Mouse (Mus musculus) central nervous system, embryonic 18 days (tissue): ENCODE results near the gene Akip1. TPM values are rescaled to one million over a fixed set of nuclear protein-coding genes. Genes with fewer than 3 reads are reported as not detected.

Source experiments
- polyA plus RNA-seq: library from polyadenylated mRNA; depleted of rRNA; stranded (reverse); fragments of >200 nt; gene quantifications from 2 replicates; pipeline ENCODE4 v1.2.3, GENCODE M21; 2012; rRNA removed

Gene Akip1
- polyA plus RNA-seq: 11.4 and 12.3 TPM in 2 replicates

DNA sequence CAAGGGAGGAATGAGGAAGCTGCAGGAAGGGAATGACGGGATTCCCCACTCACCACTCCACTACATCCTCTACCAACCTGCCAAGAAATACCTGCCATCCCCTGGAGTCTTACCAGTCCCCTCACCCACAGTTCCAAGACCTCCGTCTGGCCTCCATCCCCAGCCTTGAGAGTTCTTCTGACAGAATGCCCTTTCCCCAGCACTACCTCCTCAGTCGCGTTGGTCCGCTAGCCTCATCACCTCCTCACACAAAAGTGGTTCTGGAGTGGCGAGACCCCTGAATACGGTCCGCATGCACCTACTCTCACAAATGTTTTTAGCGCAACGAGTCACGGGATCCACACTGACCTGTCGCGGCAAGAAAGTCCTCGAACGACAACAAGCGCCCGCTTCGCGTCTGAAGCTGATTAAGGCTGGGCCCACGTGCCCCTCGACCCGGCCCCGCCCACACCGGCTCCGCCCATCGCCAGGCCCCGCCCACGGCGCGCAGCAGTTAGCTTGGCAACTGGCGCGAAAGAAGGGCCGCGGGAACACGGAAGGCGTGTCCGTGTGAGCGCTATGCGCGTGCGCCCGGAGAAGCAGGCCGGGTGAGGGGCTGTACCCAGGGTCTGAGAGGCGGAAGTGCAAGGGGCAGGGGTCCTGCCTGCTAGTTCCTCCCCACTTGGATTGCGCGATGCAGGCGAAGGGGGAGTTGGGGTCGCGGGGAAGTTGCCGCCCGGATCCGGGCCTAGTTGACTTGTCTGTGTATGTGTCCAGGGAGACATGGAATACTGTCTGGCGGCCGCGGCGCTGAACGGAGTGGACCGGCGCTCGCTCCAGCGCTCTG is at the start of gene Akip1, which contains the start of gene St5:
Akip1 (plus strand) TSS at position 501 of the 826 bp plus-strand sequence.
St5 (minus strand) TSS at position 416 of the 826 bp plus-strand sequence.

DNA sequence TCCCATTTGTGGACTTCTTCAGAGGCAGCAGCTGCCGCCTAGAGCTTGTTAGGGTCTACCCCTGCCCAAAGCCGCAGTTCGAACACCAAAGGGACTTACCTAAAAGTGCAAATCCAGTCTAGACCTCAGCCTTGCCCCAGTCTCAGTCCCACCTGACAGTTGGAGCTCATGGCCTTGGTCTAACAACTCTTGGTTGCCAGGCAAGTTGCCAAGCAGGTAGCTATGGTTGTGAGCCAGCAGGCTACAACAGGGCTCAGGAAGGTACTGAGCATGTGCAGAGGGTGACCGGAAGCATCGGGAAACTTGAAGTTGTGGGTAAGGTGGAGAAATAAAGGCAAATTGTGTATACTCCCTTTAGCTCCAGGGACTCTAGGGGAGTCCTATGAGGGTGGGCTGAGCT is 20.2 kb downstream of the Akip1 start, which contains the start of gene BC051019:
BC051019 (minus strand) TSS at position 154 of the 400 bp plus-strand sequence.

GRCm38 (mm10) chr7:109731626-109732025 is 28.1 kb downstream of the Akip1 start, which contains the start of gene Ascl3:
Gene Ascl3, minus strand, starts transcription at chr7:109731726.

DNA sequence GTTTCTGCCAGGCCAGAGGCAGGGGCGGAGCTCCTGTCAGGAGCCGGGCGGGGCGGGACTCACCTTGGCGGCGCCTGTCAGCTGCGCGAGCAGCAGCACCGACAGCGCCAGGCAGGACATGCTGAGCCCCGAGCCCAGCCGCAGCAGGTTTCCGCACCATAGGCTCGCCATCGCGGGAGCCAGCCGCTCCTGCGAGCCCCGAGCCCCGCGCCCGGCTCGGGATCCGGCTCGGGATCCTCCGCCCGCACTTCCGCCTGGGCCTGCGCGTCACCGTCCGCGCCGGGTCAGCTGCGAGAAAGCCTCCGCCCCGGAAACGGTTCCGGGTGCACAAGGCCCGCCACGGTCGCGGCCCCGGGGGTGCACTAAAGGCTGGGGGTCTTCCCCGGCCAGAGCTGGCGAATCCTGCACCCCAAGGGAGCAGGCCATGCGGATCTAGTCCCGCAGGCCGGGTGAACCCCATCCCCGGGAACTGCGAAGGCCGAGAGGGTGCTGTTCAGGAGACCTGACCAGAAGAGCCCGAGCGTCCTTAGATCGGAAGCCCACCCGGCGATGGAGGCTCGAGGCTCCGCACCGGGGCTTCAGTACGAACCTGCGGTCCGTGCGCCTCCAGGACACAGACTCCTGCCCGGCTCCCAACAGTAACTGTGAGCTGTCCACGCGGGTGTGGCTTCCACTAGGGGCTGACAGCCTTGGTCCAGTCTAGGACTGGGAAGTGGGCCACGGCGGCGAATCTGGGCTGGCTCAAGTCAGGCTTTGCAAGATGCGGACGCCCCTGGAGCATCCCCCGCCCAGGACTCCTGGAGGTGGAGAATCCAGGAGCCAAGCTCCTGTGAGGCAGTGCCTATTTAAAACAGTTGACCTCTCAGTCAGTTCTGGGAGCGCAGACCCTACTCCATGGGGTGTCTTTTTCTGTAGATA is 48.8 kb downstream of the Akip1 start, which contains the start of gene Tmem9b:
Tmem9b (minus strand) TSS at position 868 of the 918 bp plus-strand sequence.

Other genes starting within 250 kb of the Akip1 start
- gene Trim66, start 195.6 kb upstream of the Akip1 start, polyA plus RNA-seq: 3.3 and 3.4 TPM in 2 replicates
- 553 and 570 TPM in 2 replicates for gene Rpl27a, start 184.5 kb upstream of the Akip1 start, polyA plus RNA-seq
- gene St5, start 85 bp upstream of the Akip1 start, polyA plus RNA-seq: 16.1 and 18.5 TPM in 2 replicates
- gene BC051019, start 20.2 kb downstream of the Akip1 start, polyA plus RNA-seq: 0.23 and 0.41 TPM in 2 replicates
- gene Ascl3, start 28.0 kb downstream of the Akip1 start, polyA plus RNA-seq: 0.13 and 0.15 TPM in 2 replicates
- gene Tmem9b, start 49.2 kb downstream of the Akip1 start, polyA plus RNA-seq: 89.7 and 97.2 TPM in 2 replicates
- 9.8 and 12.2 TPM in 2 replicates for gene Nrip3, start 78.3 kb downstream of the Akip1 start, polyA plus RNA-seq
- 0.48 and 0.68 TPM in 2 replicates for gene Scube2, start 162.0 kb downstream of the Akip1 start, polyA plus RNA-seq